In the genomic region with DNA sequence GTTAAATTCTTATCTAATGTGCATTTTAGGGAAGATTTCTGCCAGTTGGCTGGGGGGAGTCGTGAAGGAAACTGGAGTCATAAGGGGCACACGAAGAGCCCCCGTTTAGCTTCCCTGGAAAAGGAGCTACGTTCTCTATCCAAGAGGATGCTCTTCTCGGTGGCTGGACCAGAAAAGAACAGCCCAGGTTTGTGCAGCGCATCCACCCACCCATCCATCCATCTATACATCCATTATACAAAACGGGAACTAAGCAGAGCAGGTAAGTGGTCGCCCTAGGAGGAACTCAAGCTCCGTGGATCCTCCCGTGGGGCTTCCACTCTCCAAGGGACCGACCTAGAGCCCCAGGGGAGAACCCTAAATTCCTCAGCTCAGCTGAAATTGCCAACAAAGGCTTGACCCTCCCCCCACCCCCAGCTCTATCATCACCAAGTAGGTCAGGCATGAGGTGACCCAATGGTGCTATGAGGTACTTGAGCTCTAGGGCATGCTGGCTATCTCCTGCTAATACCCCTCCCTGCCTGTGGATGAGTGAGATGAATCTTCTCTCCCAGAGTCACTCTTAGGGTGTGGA, we compare ENCODE assay signal across 8 mouse cellular contexts. TPM values are rescaled to one million over a fixed set of nuclear protein-coding genes. Genes with fewer than 3 reads are reported as not detected.
DNase-seq lines count a peak whose midpoint lies in the region; ATAC-seq and TF ChIP-seq lines count a peak whose summit lies in the region.

No protein-coding gene starts in this region.

- peak overlapping the region; percentile 44 for H3K4me3 ChIP-seq in heart, embryonic 11.5 days (ENCODE audit: low read depth, low read length)
- H3K4me3 ChIP-seq in MEL (ENCODE audit: control insufficient read depth in 1 of 2, insufficient read depth in 1 of 2, low read depth in 2 of 2, low read length in 2 of 2) = peak overlapping the region; percentile 51 to 87
- H3K4me3 ChIP-seq in hindbrain, embryonic 13.5 days = peak overlapping the region; percentile 66
- H3K4me3 ChIP-seq in midbrain, embryonic 15.5 days = peak overlapping the region; percentile 63

- TF ChIP-seq POLR2A in MEL (IDR thresholded peaks at IDR 0.05; ENCODE audit: control insufficient read depth in 1 of 2, insufficient read depth in 1 of 2, low read depth in 1 of 2, low read length in 2 of 2, poor library complexity in 1 of 2) = no peak

- TF ChIP-seq CTCF in MEL (IDR thresholded peaks at IDR 0.05 in 2 of 3, conservative IDR thresholded peaks at IDR 0.05 in 1 of 3; ENCODE audit: control insufficient read depth in 1 of 3, insufficient read depth in 1 of 3, low read depth in 2 of 3, low read length in 3 of 3, poor library complexity in 1 of 3, severe bottlenecking in 1 of 3) = no peak

- peak overlapping the region; percentile 70 for H3K9ac ChIP-seq in heart, embryonic 11.5 days (ENCODE audit: low read depth, low read length)
- H3K9ac ChIP-seq in MEL (ENCODE audit: control insufficient read depth, low read depth, low read length, poor library complexity, severe bottlenecking) = peak overlapping the region; percentile 60
- peak overlapping the region; percentile 84 for H3K9ac ChIP-seq in hindbrain, embryonic 13.5 days
- peak overlapping the region; percentile 72 for H3K9ac ChIP-seq in midbrain, embryonic 15.5 days

- peak overlapping the region; percentile 81 for H3K4me2 ChIP-seq in heart, embryonic 11.5 days
- peak overlapping the region; percentile 69 for H3K4me2 ChIP-seq in hindbrain, embryonic 13.5 days
- H3K4me2 ChIP-seq in midbrain, embryonic 15.5 days = peak overlapping the region; percentile 56

- no peak for TF ChIP-seq EP300 in MEL (IDR thresholded peaks at IDR 0.05; ENCODE audit: low read depth in 1 of 2, low read length in 2 of 2)

- H3K9me3 ChIP-seq in heart, embryonic 11.5 days (replicated peaks; ENCODE audit: control insufficient read depth, low read length) = no peaks in the 10 kb centered on the region
- no peaks in the 10 kb centered on the region for H3K9me3 ChIP-seq in MEL (replicated peaks; ENCODE audit: insufficient read depth, low read length)
- no peaks in the 10 kb centered on the region for H3K9me3 ChIP-seq in hindbrain, embryonic 13.5 days
- H3K9me3 ChIP-seq in midbrain, embryonic 15.5 days = no peaks in the 10 kb centered on the region

- H3K27ac ChIP-seq in heart, embryonic 11.5 days (ENCODE audit: low read depth, low read length) = no peak overlapping the region
- no peak overlapping the region for H3K27ac ChIP-seq in MEL (ENCODE audit: control insufficient read depth, low read depth, low read length)
- peak overlapping the region; percentile 86 for H3K27ac ChIP-seq in hindbrain, embryonic 13.5 days
- peak overlapping the region; percentile 80 for H3K27ac ChIP-seq in midbrain, embryonic 15.5 days

- H3K27me3 ChIP-seq in heart, embryonic 11.5 days (ENCODE audit: control insufficient read depth, insufficient read depth, low read length) = peaks cover 2% of the 10 kb centered on the region; the same call in 1 of the 2 replicates
- no peaks in the 10 kb centered on the region for H3K27me3 ChIP-seq in MEL (ENCODE audit: control insufficient read depth in 1 of 2, insufficient read depth in 2 of 2, low read length in 2 of 2)
- H3K27me3 ChIP-seq in hindbrain, embryonic 13.5 days = no peaks in the 10 kb centered on the region
- H3K27me3 ChIP-seq in midbrain, embryonic 15.5 days (replicated peaks) = no peaks in the 10 kb centered on the region; the same call in 1 of the 2 replicates

- H3K4me1 ChIP-seq in heart, embryonic 11.5 days (ENCODE audit: control insufficient read depth, insufficient read depth, low read length) = 0 out of 2 replicates have a peak, but pooled peaks cover 3% of the 10 kb centered on the region
- peaks cover 7 to 23% of the 10 kb centered on the region in 2 experiments for H3K4me1 ChIP-seq in MEL (ENCODE audit: control insufficient read depth in 1 of 2, insufficient read depth in 2 of 2, low read length in 2 of 2)
- H3K4me1 ChIP-seq in hindbrain, embryonic 13.5 days (replicated peaks) = peaks cover 26% of the 10 kb centered on the region
- H3K4me1 ChIP-seq in midbrain, embryonic 15.5 days = peaks cover 24% of the 10 kb centered on the region

- no peak for ATAC-seq in heart, embryonic 11.5 days (replicated peaks; ENCODE audit: insufficient number of reproducible peaks, low FRiP score, low TSS enrichment)
- ATAC-seq in hindbrain, embryonic 13.5 days (ENCODE audit: low FRiP score) = peak; percentile 67
- ATAC-seq in midbrain, embryonic 15.5 days (replicated peaks) = peak; percentile 55

- no peaks in the 10 kb centered on the region for H3K79me2 ChIP-seq in MEL (ENCODE audit: control insufficient read depth, insufficient read depth, low read length, poor library complexity)

- no peak for TF ChIP-seq RAD21 in MEL (IDR thresholded peaks at IDR 0.05; ENCODE audit: low read depth, low read length)

- DNase-seq in heart, adult 9 months (ENCODE audit: low spot score in 2 of 2) = no peak
- DNase-seq in MEL (ENCODE audit: low read depth, low spot score) = peak; percentile 20
- no peak for DNase-seq in spleen, postnatal 10 days (ENCODE audit: low spot score in 2 of 2)
- DNase-seq in left cerebral cortex, postnatal 10 days (ENCODE audit: extremely low spot score in 1 of 2, low spot score in 2 of 2) = no peak
- DNase-seq in gastrocnemius, adult 18-20 months (ENCODE audit: low spot score) = no peak

- no peaks in the 10 kb centered on the region for H3K36me3 ChIP-seq in heart, embryonic 11.5 days (ENCODE audit: control insufficient read depth, insufficient read depth, low read length)
- H3K36me3 ChIP-seq in MEL (ENCODE audit: control insufficient read depth in 1 of 2, insufficient read depth in 2 of 2, low read length in 2 of 2) = peaks cover 0 to 10% of the 10 kb centered on the region in 2 experiments; a peak in 2 of 4 replicates
- H3K36me3 ChIP-seq in hindbrain, embryonic 13.5 days = peaks cover 24% of the 10 kb centered on the region
- no peaks in the 10 kb centered on the region; the same call in 1 of the 2 replicates for H3K36me3 ChIP-seq in midbrain, embryonic 15.5 days (replicated peaks)

- WGBS in heart, embryonic 11.5 days (ENCODE audit: insufficient replicate concordance) = 10% methylated on average over 11 of the region's 11 CpGs
- 4% methylated on average over 11 of the region's 11 CpGs for WGBS in hindbrain, embryonic 13.5 days
- 2% methylated on average over 11 of the region's 11 CpGs for WGBS in midbrain, embryonic 15.5 days

- intact Hi-C loops in left cerebral cortex, postnatal 10 days (cut with DNase I) = no loop called here

RNA-seq across cellular contexts. Expression of gene Triobp, which starts 0.7 kb away (rescaled TPM):
- polyA plus RNA-seq in heart, embryonic 11.5 days (2014; fragmentation: Nextera tagmentation; extraction: Ambion mirVana) = 49.5 and 57.8 TPM in 2 replicates
- 18.4 and 21.3 TPM in 2 replicates for total RNA-seq in MEL (2012; rRNA removed)
- polyA plus RNA-seq in MEL (2012; ENCODE audit: insufficient read depth in 1 of 2, insufficient read length in 2 of 2, low read depth in 1 of 2, low replicate concordance in 2 of 2, missing spikeins in 1 of 2) = 10 to 100 TPM in 1 of 2 experiments, not detected in 1; 31.3 TPM
- polyA plus RNA-seq in hindbrain, embryonic 13.5 days (2015; fragmentation: Nextera tagmentation; extraction: Ambion mirVana) = 31.6 and 36.6 TPM in 2 replicates
- 51.7 and 55.5 TPM in 2 replicates for polyA plus RNA-seq in midbrain, embryonic 15.5 days (2015; fragmentation: Nextera tagmentation; extraction: Ambion mirVana)
- total RNA-seq in left cerebral cortex, postnatal 10 days (2021) = 10 to 100 TPM; 31.7 to 37.6 TPM
- total RNA-seq in gastrocnemius, adult 18-20 months (2021) = 10 to 100 TPM; 38.8 to 40.7 TPM

RNA-seq across cellular contexts. Expression of gene Nol12, which starts 13.5 kb away (rescaled TPM):
- polyA plus RNA-seq in heart, embryonic 11.5 days (2014; fragmentation: Nextera tagmentation; extraction: Ambion mirVana) = 43.6 and 51.4 TPM in 2 replicates
- 39.0 and 40.8 TPM in 2 replicates for total RNA-seq in MEL (2012; rRNA removed)
- 100 to 1,000 TPM in 1 of 2 experiments, not detected in 1; 127 TPM for polyA plus RNA-seq in MEL (2012; ENCODE audit: insufficient read depth in 1 of 2, insufficient read length in 2 of 2, low read depth in 1 of 2, low replicate concordance in 2 of 2, missing spikeins in 1 of 2)
- polyA plus RNA-seq in hindbrain, embryonic 13.5 days (2015; fragmentation: Nextera tagmentation; extraction: Ambion mirVana) = 57.4 and 62.3 TPM in 2 replicates
- 62.5 and 65.8 TPM in 2 replicates for polyA plus RNA-seq in midbrain, embryonic 15.5 days (2015; fragmentation: Nextera tagmentation; extraction: Ambion mirVana)
- total RNA-seq in left cerebral cortex, postnatal 10 days (2021) = 10 to 100 TPM; 40.9 to 41.4 TPM
- total RNA-seq in gastrocnemius, adult 18-20 months (2021) = 10 to 100 TPM; 26.4 to 29.1 TPM

RNA-seq across cellular contexts. Expression of gene Lgals1, which starts 21.7 kb away (rescaled TPM):
- polyA plus RNA-seq in heart, embryonic 11.5 days (2014; fragmentation: Nextera tagmentation; extraction: Ambion mirVana) = 541 and 566 TPM in 2 replicates
- total RNA-seq in MEL (2012; rRNA removed) = 974 and 1,054 TPM in 2 replicates
- 1,000 to 10,000 TPM in 1 of 2 experiments, 100 to 1,000 TPM in 1; 646 to 1,010 TPM for polyA plus RNA-seq in MEL (2012; ENCODE audit: insufficient read depth in 1 of 2, insufficient read length in 2 of 2, low read depth in 1 of 2, low replicate concordance in 2 of 2, missing spikeins in 1 of 2)
- polyA plus RNA-seq in hindbrain, embryonic 13.5 days (2015; fragmentation: Nextera tagmentation; extraction: Ambion mirVana) = 193 and 202 TPM in 2 replicates
- polyA plus RNA-seq in midbrain, embryonic 15.5 days (2015; fragmentation: Nextera tagmentation; extraction: Ambion mirVana) = 80.4 and 93.5 TPM in 2 replicates
- 10 to 100 TPM; 24.1 to 25.3 TPM for total RNA-seq in left cerebral cortex, postnatal 10 days (2021)
- total RNA-seq in gastrocnemius, adult 18-20 months (2021) = 100 to 1,000 TPM; 229 to 364 TPM

RNA-seq across cellular contexts. Expression of gene Pdxp, which starts 34.5 kb away (rescaled TPM):
- polyA plus RNA-seq in heart, embryonic 11.5 days (2014; fragmentation: Nextera tagmentation; extraction: Ambion mirVana) = 24.3 and 25.7 TPM in 2 replicates
- total RNA-seq in MEL (2012; rRNA removed) = 16.7 and 21.5 TPM in 2 replicates
- polyA plus RNA-seq in MEL (2012; ENCODE audit: insufficient read depth in 1 of 2, insufficient read length in 2 of 2, low read depth in 1 of 2, low replicate concordance in 2 of 2, missing spikeins in 1 of 2) = 10 to 100 TPM in 1 of 2 experiments, not detected in 1; 25.4 TPM
- polyA plus RNA-seq in hindbrain, embryonic 13.5 days (2015; fragmentation: Nextera tagmentation; extraction: Ambion mirVana) = 62.7 and 64.3 TPM in 2 replicates
- polyA plus RNA-seq in midbrain, embryonic 15.5 days (2015; fragmentation: Nextera tagmentation; extraction: Ambion mirVana) = 112 and 125 TPM in 2 replicates
- total RNA-seq in left cerebral cortex, postnatal 10 days (2021) = 100 to 1,000 TPM; 146 to 158 TPM
- 1 to 10 TPM; 1.3 to 1.9 TPM for total RNA-seq in gastrocnemius, adult 18-20 months (2021)

RNA-seq across cellular contexts. Expression of gene Sh3bp1, which starts 48.7 kb away (rescaled TPM):
- 25.0 and 29.3 TPM in 2 replicates for polyA plus RNA-seq in heart, embryonic 11.5 days (2014; fragmentation: Nextera tagmentation; extraction: Ambion mirVana)
- 17.1 and 21.0 TPM in 2 replicates for total RNA-seq in MEL (2012; rRNA removed)
- polyA plus RNA-seq in MEL (2012; ENCODE audit: insufficient read depth in 1 of 2, insufficient read length in 2 of 2, low read depth in 1 of 2, low replicate concordance in 2 of 2, missing spikeins in 1 of 2) = 10 to 100 TPM in 1 of 2 experiments, not detected in 1; 80.2 TPM
- polyA plus RNA-seq in hindbrain, embryonic 13.5 days (2015; fragmentation: Nextera tagmentation; extraction: Ambion mirVana) = 3.8 and 4.5 TPM in 2 replicates
- polyA plus RNA-seq in midbrain, embryonic 15.5 days (2015; fragmentation: Nextera tagmentation; extraction: Ambion mirVana) = 3.6 and 4.2 TPM in 2 replicates
- total RNA-seq in left cerebral cortex, postnatal 10 days (2021) = 1 to 10 TPM; 8.7 to 9.4 TPM
- total RNA-seq in gastrocnemius, adult 18-20 months (2021) = 1 to 10 TPM; 1.0 to 1.9 TPM

Comparison
In these comparisons a context has a peak if more than half of its experiments do, and no peak if none do; other contexts are left out.
1. H3K27ac ChIP-seq: peak in hindbrain, embryonic 13.5 days (single experiment) and midbrain, embryonic 15.5 days (single experiment); none in heart, embryonic 11.5 days (single experiment) and MEL (single experiment).
2. Peak in every context shown above with its lines, with median percentiles within 50 percentile points of each other: H3K4me2 ChIP-seq, H3K4me3 ChIP-seq and H3K9ac ChIP-seq.